Mouse (Mus musculus) CD4-positive, CD25-positive, alpha-beta regulatory T cell, adult 2 months (primary cell): ENCODE measurements at regions not wholly inside any gene's neighbourhood (a gene's known extent, or its start where the extent isn't known, plus 50 kb on each side); places are given as distances from the start of the nearest gene placed in this dataset.
A peak's percentile ranks its signal among the peaks of the same experiment; 100 is the strongest.

Experiments
- DNase-seq: peaks from one replicate; pipeline ENCODE4 v3.0.0-alpha.2; 2012; ENCODE audit warnings: low read depth, low spot score

DNA sequence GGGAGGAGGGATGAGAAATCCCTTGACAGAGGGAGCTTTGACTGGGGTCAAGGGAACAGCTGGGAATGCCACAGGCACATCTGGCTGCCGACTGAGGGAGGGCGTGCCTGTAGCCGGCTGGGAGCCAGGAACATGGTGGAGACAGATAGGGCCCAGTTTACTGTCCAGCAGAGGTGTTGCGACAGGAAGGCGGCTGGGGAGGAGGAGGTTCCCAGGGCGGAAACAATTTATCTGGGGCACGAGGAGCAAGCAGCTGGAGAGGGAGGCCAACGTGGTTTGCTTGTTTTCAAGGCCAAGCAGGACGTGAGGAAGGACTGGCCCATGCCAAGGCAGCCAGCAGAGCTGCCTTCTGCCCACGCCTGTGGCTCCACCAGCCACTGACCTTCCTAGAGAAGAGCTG lies 208.0 kb downstream of the Cyp26b1 start:
- DNase-seq, result no peak

- no peak for DNase-seq
Measured at GRCm38 (mm10) chr6:84383718-84384117, 210.0 kb downstream of the Cyp26b1 start.

GRCm38 (mm10) chr6:84383141-84383540 lies 210.6 kb downstream of the Cyp26b1 start:
- no peak for DNase-seq

DNA sequence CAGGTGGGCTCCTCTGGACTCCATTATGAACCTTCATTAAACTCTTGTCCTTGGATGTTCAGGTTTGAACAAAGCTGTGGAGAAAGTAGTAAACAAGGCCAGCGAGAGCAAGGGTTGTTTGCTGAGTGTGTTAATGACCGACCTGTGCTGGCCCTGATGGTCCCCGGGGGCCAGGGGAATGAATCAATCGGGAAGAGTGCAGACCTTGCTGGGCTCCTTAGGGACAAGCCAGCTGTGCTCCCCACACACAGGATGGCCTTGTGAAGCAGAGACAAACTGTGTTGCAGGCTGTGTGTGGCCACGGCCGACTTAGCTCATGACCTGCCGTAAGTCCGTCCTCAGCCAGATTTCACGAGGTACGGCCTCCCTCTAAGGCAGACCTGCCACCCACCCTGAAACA lies 212.1 kb downstream of the Cyp26b1 start:
- DNase-seq, result no peak

GRCm38 (mm10) chr6:84376666-84377065 lies 217.0 kb downstream of the Cyp26b1 start:
- DNase-seq, result no peak

DNA sequence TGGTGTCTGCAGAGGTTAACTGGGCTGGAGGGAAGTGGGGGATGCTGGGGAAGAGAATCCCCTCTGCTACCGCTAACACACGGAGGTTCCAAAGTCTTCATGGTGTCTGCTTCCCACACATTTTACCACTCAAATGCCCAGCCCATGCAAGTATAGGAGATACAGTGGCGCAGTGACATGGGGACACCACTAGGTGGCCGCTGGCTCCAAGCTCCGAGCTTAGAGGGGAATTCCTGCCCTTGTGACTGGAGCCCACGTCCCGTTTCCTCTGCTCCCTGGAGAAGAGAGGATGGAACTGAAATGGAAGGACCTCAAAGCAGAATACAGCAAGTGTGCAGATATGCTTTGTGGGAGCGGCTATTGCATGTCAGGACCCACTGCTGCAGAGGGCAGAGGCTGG lies 218.2 kb downstream of the Cyp26b1 start:
- peak; percentile 13 for DNase-seq

GRCm38 (mm10) chr6:84366365-84366764 lies 227.3 kb downstream of the Cyp26b1 start:
- DNase-seq, result no peak

DNA sequence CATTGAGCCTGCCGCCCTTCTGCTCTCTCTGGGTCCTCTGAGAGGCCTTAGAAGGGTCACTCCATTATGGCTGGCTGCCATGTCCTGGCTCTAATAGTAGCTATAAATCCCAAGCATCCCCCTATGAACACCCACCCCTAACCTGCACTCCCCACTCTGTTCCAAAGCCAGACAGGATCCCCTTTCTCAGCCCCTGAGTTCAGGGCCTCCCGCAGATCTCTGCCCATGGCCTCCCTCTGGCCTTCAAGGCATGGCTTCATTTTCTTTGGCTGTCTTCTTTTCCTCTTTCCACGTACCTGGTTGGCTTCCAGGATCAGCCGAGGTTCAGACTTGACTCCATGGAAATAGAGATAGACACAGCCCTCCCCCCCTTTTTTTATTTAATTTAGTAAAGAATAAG lies 227.8 kb downstream of the Cyp26b1 start:
- DNase-seq, result no peak

- DNase-seq, result no peak
Measured at GRCm38 (mm10) chr6:84364964-84365363, 228.7 kb downstream of the Cyp26b1 start.

GRCm38 (mm10) chr6:84362331-84362730 lies 231.4 kb downstream of the Cyp26b1 start:
- DNase-seq, result no peak

GRCm38 (mm10) chr6:84357911-84358310 lies 235.8 kb downstream of the Cyp26b1 start:
- no peak for DNase-seq

GRCm38 (mm10) chr6:84353425-84354220 lies 240.1 kb downstream of the Cyp26b1 start:
- no peak for DNase-seq

DNA sequence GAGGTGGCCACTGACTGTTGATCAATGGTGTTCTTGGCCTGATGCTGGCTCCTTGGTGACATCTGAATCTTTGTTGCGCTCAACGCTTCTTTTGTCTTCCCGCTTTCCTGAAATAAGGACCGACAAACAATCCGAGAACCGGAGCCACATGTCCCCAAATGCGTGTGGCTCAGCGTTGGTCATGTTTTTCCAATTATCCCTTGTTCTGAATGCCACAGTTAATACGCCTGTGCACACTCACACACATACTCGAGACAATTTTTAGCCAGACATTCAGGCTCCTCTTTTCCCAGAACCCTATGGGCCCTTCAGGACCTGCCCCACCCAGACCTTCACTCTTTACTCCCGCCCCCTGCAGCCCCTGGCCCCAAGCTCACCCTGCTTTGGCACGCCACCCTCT lies 248.8 kb downstream of the Cyp26b1 start:
- no peak for DNase-seq

GRCm38 (mm10) chr6:84333666-84334179 lies 260.0 kb downstream of the Cyp26b1 start:
- no peak for DNase-seq

DNA sequence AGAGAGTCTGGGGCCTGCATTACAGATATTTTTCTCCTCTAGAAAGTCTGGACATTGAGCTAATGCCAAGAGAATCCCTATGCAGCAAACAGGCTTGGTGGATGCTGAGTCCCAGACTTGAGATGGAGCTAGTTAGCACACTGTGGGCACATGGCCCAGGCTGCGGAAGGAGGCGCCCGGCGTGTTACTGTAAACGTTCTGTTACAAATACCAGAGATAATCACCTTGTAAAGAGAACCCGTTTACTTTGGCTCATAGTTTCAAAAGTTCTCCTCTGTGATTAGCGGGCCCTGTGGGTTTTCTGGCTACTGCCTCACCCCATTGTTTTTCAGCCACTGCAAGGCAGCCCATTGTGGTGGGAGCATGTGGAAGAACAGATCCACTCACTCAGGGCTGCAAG lies 264.6 kb downstream of the Cyp26b1 start:
- DNase-seq, result no peak

GRCm38 (mm10) chr6:84328030-84328390 lies 265.7 kb downstream of the Cyp26b1 start:
- no peak for DNase-seq

DNA sequence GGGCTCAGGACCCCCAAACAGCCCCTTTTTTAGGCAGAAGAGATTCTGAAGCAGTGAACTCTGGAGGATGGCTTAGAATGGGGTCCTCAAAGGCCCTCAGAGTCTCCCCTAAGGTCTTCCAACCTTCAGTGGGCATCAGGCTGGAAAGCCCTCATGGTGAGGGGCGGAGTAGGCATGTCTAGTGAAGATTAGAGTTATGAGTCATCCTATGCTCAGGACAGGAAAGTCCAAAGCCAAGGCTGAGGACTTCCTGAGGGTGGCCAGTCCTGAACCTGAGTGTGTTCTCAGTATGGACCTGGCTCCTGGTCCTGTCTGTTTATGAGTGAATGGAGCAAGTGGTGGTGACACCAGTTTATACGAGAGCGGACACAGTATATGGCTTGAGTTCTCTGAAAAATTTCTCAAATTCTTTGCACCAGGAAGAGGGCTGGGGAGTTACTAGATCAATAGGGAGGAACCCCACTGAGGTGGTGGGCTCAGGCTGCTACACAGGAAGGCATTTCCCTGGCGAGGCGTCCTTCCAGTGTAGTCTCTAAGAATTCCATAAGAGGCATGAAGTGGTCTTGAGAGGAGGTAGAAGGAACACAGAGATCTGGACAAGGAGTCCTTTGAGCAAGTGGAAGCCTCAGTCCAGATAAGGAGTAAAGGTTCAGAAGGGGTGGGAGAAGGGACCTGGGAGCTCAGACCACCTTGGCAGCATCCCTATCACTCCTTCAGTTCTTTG lies 266.2 kb downstream of the Cyp26b1 start:
- no peak for DNase-seq

- DNase-seq, result no peak
Measured at GRCm38 (mm10) chr6:84325384-84326114, 268.2 kb downstream of the Cyp26b1 start.

DNA sequence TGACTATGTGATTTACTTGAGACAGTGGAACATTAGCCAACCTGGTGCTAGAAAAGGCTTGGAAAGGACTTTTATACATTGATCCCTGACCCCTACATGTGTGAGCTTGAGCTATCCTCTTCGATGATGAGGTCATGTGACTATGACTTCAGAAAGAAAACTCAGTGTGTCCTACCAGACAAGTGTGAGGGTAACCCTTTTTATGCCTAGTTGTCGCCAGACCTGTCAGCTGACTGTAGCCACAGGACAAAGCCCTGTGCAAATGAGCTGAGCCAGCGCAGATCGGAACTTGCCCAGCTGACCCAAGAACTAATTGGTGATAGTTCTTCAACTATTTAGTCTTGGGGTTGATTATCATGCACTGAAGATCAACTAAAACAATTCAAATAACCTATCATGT lies 269.5 kb downstream of the Cyp26b1 start:
- no peak for DNase-seq

GRCm38 (mm10) chr6:84322528-84322927 lies 271.2 kb downstream of the Cyp26b1 start:
- no peak for DNase-seq

- DNase-seq, result no peak
Measured at GRCm38 (mm10) chr6:84320586-84320985, 273.1 kb downstream of the Cyp26b1 start.

DNA sequence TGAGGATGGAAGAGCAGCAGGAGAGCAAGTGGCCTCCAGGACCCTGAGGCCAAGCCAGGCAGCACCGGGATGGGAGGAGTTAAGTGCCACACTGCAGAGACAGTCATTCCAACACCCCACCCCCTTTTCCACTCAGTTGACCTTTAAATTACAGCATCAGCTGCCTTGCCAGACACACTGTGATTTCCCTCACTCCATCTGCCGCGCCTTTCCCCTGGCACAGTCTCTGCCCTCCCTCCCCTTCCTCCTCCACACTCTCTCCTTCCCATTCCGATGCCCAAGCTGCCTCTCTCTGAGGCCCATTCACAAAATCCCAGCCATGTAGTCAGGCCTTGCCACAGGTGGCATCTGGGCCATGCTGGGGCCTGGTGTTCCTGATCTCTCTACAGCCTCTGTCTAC lies 274.9 kb downstream of the Cyp26b1 start:
- DNase-seq, result no peak
